Mouse (Mus musculus) MN1 (cell line): ENCODE measurements around the gene Slc16a14.
A peak's percentile ranks its signal among the peaks of the same experiment; 100 is the strongest.

ENCODE experiments used
- DNase-seq: peaks from one replicate; pipeline ENCODE4 v3.0.0-alpha.2; 2016; ENCODE audit warnings: low spot score

The Slc16a14 gene

GRCm38 (mm10) chr1:84910177-84910804 lies 24.6 kb downstream of the Slc16a14 start:
- no peak for DNase-seq

- peak; percentile 26 for DNase-seq
Observed at GRCm38 (mm10) chr1:84904467-84904866, 30.5 kb downstream of the Slc16a14 start.

DNA sequence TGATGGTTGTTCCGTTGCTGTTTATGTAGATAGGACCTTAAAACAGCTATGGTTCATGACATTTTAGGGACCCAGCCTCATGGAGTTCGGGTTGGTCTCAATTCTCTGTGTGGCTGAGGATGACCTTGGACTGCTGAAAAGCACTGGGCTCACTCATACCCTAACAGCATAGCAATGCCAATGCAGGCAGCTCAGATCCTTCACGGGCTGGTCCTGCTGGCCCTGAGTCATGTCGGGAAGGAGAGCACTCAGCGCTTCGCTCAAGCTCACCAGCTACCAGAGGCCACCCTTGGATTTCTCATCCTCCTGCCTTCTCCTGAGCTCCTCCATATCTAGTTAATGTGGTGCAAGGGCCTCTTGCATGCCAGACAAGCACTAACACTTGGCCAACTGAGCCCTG lies 35.8 kb downstream of the Slc16a14 start:
- DNase-seq, result no peak

DNA sequence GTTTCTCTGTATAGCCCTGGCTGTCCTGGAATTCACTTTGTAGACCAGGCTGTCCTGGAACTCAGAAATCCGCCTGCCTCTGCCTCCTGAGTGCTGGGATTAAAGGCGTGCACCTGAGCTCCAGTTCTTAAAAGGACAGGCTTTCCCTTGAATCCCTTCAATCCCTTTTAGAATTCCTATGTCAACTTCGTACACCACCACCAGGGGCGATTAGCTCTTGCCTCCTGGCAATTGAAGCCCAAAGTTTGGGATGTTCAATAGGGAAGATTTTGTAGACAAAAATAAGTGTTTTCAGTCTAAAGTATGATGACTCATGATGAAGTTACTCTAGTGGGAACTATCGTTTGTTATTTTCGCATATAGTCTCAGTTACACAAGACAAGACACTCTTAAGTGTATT lies 37.6 kb downstream of the Slc16a14 start:
- DNase-seq, result no peak

GRCm38 (mm10) chr1:84891746-84892145 lies 43.2 kb downstream of the Slc16a14 start:
- no peak for DNase-seq

DNA sequence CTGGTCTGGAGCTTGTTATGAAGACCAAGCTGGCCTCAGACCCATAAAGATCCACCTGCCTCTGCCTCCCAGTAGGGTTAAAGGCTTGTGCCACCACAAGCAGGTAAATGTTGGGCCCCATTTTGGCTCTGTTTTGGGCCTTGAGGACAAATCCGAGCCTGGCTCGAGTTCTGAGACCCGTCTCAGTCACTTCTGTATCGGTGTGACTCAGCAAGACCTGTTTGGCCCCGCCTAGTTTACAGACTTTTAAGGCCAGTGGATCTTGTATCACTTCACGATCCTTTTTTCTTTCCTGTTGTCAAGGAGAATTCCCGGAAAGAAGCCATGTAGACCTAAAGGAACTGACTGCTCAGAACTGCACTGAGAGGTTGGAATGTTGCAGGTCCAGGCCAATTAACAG lies 44.4 kb downstream of the Slc16a14 start:
- DNase-seq, result no peak

- no peak for DNase-seq
Observed at GRCm38 (mm10) chr1:84890005-84890393, 44.9 kb downstream of the Slc16a14 start.

DNA sequence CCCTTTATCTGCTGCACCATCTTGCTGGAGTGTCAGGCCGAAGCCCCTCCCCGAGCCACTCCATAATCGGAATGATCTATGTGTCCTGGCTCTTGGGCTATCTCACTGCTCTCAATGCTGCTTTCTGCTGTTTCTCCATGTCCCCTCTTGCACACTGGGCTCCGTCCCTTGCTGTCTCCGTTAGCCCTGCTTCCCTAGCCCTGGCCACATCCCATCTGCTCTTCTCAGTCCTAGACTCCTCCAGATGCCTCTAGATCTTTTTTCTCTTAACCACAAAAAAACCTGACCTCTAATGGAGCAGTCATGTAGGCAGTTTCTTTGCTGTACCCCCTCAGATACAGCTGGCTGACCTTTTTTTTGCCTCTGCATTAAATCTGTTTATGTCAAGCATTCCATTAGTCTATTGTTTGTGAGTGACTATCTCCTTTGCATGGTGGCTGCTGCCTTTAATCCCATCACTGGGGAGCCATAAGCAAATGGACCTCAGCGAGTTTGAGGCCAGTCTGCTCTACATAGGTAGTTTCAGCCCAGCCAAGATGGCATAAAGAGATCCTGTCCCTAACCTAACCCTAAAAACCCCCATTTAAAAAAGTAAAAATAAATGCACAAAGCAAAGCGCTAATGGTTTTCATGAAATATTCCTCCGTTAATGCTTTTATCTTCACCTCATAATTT lies 45.5 kb downstream of the Slc16a14 start:
- DNase-seq, result no peak

DNA sequence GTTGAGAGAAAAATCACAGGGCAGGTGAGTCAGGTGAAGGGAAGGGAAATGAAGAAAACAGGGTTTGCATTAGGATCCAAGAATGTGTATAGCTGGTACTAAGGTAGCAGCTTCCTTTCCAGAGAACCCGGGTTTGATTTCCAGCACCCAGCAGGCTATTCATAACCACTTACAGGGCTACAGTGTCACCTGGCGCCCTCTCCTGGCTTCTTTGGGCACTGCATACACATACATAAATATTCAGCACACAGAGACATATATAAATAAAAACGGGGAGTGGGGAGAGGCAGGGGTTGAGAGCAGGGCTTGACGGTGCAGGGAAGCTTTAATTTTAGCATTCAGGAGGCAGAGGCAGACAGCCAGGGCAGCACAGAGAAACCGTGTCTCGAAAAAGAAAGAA lies 49.0 kb downstream of the Slc16a14 start:
- DNase-seq, result no peak

- DNase-seq, result no peak
Observed at GRCm38 (mm10) chr1:84885174-84885573, 49.8 kb downstream of the Slc16a14 start.

- DNase-seq, result no peak
Observed at GRCm38 (mm10) chr1:84883889-84884288, 51.0 kb downstream of the Slc16a14 start.

DNA sequence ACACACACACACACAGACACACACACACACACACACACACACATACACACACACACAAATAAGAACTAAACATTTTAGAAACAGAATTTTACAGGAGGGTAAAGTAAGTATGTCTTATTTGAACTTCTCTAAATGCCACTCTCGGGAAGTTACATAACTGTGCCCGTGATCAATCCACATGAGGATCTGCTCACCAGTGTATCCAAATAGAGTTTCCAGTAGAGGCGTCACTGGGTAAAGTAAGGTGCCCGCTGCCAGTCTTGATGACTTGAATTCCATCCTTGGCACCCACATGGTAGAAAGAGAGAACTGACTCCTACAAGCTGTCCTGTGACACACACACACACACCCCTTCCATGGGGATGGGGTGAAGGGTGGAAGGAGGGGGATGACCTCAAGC lies 52.0 kb downstream of the Slc16a14 start:
- DNase-seq, result no peak

DNA sequence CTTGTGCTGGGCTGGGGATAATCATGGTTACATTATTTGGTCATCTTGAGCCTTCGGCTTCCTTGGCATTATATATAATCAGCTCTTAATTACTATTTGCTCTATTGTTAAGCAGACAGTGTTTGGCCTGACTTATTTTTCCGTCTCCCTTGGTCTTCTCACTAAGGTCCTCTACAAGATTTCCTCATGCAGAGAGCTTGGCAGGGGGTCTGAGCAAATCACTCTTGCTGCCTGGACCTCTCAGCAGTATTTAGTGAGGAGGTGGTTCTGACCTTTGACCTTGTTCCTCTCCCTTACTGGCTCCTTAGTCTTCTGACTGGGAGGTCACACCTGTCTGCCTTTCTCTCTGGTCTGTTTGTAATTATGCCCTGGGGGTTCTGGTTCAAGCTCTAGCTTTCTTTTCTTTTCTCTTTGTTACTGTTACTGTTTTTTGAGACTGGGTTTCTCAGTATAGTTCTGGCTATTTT lies 52.8 kb downstream of the Slc16a14 start:
- no peak for DNase-seq

DNA sequence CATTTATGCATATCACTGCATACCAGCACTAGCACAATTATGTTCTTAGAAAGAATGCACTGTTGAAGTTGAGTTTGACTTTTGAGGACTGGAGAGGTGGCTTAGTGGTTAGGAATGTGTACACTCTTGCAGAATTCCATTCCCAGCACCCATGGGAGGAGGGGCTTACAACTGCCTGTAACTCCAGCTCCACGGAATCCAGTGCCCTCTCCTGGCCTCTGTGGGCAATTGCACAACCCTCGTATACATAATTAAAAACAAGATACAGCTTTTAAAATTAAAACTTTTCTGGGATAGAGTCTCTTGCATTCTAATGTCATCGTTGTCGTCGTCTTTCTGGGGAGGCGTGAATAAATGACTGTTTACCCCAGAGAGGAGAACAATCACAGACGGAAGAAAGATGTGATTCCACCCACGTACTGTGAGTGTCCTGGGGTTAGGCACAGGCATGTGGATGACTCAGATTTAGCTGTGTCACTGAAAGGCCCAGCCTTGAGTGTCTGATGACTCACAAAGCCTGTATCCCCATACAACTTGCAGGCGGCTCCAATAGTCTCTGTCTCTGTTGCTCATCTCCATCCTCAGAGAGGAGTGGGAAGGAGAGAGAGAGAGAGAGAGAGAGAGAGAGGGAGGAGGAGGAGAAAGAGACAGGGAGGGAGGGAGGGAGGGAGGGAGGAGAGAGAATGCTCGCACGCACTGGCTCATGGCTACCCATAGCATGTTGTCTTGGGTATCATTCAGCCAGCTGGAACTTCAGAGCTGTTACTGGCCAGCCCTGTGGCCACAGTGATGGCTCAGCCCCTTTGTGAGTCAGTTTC lies 53.5 kb downstream of the Slc16a14 start:
- DNase-seq, result peak; percentile 69

GRCm38 (mm10) chr1:84879571-84880120 lies 55.3 kb downstream of the Slc16a14 start:
- DNase-seq, result no peak

GRCm38 (mm10) chr1:84877590-84877989 lies 57.3 kb downstream of the Slc16a14 start:
- no peak for DNase-seq

DNA sequence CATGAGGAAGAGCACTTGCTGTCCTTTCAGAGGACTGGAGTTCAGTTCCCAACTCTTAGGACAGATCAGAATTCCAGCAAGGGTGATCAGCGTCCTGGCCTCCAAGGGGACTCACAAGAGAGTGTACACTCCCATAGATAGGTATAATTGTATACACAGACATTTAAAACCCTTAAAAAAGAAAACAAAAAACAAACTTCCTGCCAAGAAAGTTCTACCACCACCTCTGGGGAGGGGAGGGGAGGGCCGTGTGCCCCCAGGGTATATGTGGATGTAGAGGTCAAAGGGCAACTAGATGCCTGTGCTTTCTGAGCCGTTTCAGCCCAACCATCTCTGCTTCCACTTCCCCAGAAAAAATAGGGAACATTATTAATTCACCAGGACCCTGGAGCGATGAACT lies 62.0 kb downstream of the Slc16a14 start:
- DNase-seq, result no peak

- no peak for DNase-seq
Observed at GRCm38 (mm10) chr1:84872105-84872504, 62.8 kb downstream of the Slc16a14 start.

DNA sequence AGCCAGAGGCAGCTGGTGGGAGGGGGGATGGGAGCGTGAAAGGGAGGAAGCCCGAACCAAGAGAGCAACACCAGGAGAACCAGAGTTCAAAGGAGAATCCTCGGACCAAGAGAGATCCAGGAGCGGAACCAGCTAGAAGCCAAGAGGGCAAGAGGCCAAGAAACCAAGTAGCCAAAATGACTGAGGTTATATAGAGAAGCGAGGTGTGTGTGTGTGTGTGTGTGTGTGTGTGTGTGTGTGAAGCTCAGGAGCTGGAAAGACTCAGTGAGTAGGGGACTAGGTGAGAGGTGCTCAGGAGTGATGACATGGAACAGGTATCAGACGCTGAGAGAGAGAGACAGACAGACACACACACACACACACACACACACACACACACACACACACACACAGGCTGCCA lies 63.8 kb downstream of the Slc16a14 start:
- DNase-seq, result no peak

GRCm38 (mm10) chr1:84869498-84869897 lies 65.4 kb downstream of the Slc16a14 start:
- DNase-seq, result no peak

GRCm38 (mm10) chr1:84868841-84869240 lies 66.1 kb downstream of the Slc16a14 start:
- no peak for DNase-seq

- DNase-seq, result no peak
Observed at GRCm38 (mm10) chr1:84868311-84868710, 66.6 kb downstream of the Slc16a14 start.
